Mouse (Mus musculus): ENCODE results near the gene Fastkd5.
A peak's percentile ranks its signal among the peaks of the same experiment; 100 is the strongest.

Fastkd5 gene

GRCm38 (mm10) chr2:130577021-130577420, 52.8 kb downstream of the Fastkd5 start:
- no peak for DNase-seq

GRCm38 (mm10) chr2:130576564-130576963, 53.3 kb downstream of the Fastkd5 start:
- DNase-seq = peak; percentile 50 to 52

DNA sequence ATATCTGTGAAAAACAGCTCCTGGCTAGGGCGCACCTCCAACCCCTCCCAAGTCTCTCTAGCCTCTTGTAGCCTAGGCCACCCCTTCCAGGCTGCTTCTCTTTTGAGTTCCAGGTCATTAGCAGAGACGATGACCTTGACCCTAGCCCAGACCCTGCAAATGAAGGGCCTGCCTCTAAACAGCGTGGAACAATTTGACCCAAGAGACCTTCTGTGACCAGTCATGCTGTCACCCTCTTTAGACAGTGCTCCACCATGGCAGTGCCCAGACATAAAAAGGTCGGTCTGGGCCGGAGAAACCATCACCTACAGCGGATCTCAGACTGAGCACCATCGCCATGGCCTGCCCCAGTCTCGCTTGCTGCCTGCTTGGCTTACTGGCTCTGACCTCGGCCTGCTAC, 54.0 kb downstream of the Fastkd5 start, which contains the start of gene Oxt:
Oxt (plus strand) TSS at position 301 of the 400 bp plus-strand sequence.
- DNase-seq = no peak

GRCm38 (mm10) chr2:130574960-130575359, 54.9 kb downstream of the Fastkd5 start:
- no peak for DNase-seq

- DNase-seq = no peak
Measured at GRCm38 (mm10) chr2:130569926-130570325, 59.9 kb downstream of the Fastkd5 start.

- no peak for DNase-seq
Measured at GRCm38 (mm10) chr2:130568921-130569320, 60.9 kb downstream of the Fastkd5 start.

DNA sequence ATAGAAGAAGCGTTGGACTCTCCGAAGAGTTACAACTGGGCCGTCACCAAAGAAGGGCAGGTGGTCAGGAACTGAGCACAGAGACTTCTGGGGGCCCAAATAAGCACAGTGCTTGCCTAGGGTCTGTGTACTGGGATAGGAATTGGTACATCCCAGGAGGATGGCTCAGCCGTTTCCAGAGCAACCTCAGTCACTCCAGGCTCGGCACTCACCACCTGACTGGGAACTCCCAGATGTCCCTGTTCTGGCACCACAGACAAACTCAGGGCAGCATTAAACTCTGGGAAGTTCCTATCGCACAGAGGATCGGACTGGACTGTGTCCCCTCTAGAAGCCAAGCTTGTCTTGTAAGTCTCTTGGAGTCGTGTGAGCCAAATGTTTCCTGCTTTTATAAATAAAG, 64.8 kb downstream of the Fastkd5 start:
- DNase-seq = no peak

GRCm38 (mm10) chr2:130564063-130564462, 65.8 kb downstream of the Fastkd5 start:
- DNase-seq = no peak

All from cerebellum, postnatal 10 days (tissue).